Mouse (Mus musculus) urinary bladder, postnatal 14 days (tissue): Measurements from ENCODE around the gene Mcm7.
A peak's percentile ranks its signal among the peaks of the same experiment; 100 is the strongest.
"Not testable (repeated sequence)": the region's sequence is repeated elsewhere in the genome, so short reads cannot be mapped to it uniquely, and the experiment has no call there.

Experiments used
- DNase-seq: peaks from one replicate; pipeline ENCODE4 v3.0.0; 2021; ENCODE audit warnings: low spot score

The Mcm7 gene

GRCm38 (mm10) chr5:138171695-138172491, at the start of gene Mcm7, which contains the start of gene Ap4m1:
Mcm7 (minus strand) TSS chr5:138172422.
Ap4m1 (plus strand) TSS chr5:138172002.
- peak; percentile 98 for DNase-seq

GRCm38 (mm10) chr5:138219864-138220263, 47.6 kb upstream of the Mcm7 start:
- DNase-seq, result no peak

GRCm38 (mm10) chr5:138216632-138217031, 44.4 kb upstream of the Mcm7 start:
- not testable (repeated sequence) for DNase-seq

- DNase-seq, result no peak
These were observed 35.7 kb upstream of the Mcm7 start for GRCm38 (mm10) chr5:138207873-138208272.

GRCm38 (mm10) chr5:138207253-138207652, 35.0 kb upstream of the Mcm7 start:
- DNase-seq, result no peak

DNA sequence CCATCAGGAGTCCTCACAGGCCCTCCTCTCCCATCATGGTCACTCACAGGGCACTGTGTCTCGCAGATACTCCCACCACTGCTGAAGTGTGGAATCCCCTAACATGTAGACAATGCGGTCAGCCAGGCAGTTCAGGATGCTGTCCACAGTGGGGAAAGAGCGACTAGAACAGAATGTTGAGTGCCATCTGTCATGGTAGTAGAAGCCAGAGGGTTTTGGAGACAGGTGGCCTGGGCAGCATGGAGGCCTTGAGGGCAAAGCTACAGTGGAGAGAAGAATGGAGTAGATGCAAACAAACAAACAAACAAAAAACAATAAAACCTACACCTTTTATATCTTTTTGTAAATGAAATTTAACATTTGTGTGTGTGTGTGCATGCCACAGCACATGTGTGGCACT, 29.9 kb upstream of the Mcm7 start:
- no peak for DNase-seq

GRCm38 (mm10) chr5:138199576-138199975, 27.4 kb upstream of the Mcm7 start:
- no peak for DNase-seq

DNA sequence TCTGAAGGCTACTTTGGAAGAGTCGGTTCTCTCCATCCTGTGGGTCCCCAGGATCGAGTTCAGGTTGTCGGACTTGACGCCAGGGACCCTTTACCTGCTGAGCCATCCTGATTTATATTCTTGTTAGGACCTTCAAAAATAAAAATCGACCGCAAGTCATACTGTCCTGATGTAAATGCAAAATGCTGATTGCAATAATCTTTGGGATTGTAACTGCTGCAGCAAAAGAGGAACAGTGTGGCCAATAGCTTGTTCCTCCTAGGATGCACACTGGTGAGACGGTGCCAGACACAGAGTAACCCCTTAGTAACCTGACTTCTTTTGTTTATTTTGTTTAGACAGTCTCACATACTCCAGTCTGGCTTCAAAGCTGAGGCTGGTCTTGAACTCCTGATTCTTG, 23.2 kb upstream of the Mcm7 start:
- DNase-seq, result no peak

DNA sequence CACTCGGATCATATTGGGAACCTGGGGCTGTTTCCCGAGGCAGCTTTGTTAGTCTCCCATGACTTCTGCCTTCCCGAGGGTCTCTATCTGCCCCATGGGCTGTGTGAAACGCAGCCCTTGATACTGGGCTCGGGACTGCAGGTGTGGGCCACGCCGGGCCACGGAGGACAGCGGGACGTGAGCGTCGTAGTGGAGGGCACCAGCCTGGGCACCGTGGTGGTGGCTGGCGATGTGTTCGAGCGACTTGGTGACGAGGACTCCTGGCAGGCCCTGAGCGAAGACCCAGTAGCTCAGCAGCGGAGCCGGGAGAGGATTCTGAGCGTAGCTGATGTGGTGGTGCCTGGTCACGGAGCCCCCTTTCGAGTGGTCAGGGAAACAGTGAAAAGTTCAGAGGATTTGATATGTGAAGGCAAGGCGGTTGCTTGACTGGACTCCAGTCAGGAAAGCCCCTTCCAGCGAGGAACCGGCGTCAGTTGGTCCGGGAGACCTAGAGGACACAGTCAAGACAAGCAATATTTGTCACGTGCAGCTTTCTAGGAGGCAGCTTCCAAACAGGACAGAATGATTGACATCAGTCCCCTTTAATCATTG, 22.6 kb upstream of the Mcm7 start:
- peak; percentile 24 for DNase-seq

DNA sequence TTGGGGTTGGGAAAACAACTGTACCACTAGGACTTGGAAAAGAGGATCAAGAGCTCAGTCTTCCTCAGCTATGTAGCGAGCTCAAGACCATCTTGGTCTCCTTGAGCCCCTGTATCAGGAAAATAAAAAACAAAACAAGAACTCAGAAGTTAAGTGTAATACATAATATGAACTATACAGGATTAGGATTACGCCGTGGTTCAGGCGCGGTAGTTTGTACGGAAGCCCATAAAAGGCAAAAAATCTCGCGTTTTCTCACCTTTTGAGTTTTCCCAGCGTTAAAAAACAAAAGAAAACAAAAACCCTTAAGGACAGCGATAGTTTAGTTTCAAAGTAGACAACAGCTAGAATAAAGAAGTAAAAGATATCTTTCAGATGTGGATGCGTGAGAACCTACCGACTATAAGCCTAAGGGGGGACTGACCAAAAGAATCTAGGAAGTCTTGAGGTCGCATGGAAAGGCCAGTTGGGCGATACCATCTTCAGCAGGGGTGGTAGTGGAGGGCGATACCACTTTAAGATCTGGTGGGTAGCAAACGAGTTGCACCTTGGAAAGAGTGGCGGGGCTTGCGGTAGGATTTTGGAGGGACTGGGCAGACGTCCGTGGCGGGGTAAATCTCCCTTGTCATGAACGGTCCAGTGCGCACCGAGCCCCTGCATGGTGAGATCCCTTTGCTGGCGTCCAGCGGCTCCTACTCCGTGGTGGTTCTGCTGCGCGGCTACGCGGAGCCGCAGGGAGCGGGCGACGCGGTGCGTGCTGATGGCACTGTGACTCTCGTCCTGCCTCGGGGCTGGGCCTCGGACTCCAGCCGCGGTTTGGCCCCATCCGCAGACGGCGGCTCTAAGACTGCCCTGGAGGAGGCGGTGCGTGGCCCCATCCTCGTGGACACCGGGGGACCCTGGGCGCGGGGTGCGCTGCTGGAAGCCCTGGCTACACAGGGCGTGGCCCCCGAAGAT, 21.8 kb upstream of the Mcm7 start, which contains the start of gene Mblac1:
TSS of gene Mblac1 (plus strand) at position 544 of the 957 bp plus-strand sequence.
- DNase-seq, result peak; percentile 84

GRCm38 (mm10) chr5:138187661-138188306, 15.6 kb upstream of the Mcm7 start:
- peak; percentile 67 for DNase-seq

DNA sequence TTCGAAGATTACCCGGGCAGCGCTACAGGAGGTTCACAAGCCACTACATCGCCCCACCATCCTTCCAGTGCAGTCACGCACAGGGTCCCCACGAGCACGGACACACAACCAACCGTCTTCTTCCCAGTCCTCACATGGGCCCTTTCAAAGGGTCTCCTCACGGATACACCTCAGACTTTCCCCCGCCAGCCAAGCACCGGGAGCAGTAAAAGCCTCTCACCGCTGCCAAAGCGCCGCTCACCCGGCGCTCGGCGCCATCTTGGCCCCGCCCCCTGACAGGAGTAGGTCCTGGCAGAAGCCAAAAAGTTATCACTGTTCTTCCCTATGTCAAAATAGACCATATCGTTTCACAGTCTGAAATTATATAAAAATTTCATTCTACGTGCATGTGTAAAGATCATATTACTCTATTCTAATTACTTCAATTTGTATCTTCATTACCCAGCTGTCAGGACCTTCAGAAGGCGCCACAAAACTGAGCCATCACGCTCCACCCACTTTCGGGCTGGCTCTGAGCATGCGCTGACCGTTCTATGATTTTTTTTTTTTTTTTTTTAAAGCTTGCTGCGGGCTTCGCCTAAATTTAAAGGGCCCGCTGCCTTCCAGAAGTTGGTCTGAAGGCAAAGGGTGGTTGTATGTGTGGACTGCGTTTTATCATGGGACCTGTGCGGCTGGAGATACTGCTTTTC, 14.9 kb upstream of the Mcm7 start, which contains the start of the genes Taf6 and Cnpy4:
TSS of gene Taf6 (minus strand) at position 502 of the 689 bp plus-strand sequence.
TSS of gene Cnpy4 (plus strand) at position 536 of the 689 bp plus-strand sequence.
- DNase-seq, result peak; percentile 83

GRCm38 (mm10) chr5:138173217-138173616, 995 bp upstream of the Mcm7 start:
- DNase-seq, result no peak

GRCm38 (mm10) chr5:138170936-138171561, 1.2 kb downstream of the Mcm7 start:
- peak; percentile 97 for DNase-seq

- no peak for DNase-seq
These were observed 6.6 kb downstream of the Mcm7 start for GRCm38 (mm10) chr5:138165594-138165993.

DNA sequence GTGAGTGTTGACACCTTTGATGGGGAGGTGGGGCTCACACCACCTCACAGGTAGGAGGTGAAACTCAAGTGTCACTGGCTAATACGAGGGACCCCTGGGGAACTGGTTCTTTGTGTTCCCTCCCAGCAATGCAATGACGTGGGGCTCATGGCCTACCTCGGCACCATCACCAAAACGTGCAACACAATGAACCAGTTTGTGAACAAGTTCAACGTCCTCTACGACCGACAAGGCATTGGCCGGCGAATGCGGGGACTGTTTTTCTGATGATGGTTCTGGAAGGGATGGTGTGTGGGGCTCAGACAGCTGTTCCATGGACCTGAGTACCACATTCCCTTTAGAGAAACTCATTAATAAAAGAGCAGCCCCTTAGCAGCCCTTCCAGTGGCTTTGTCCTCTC, 8.6 kb downstream of the Mcm7 start:
- DNase-seq, result no peak

- no peak for DNase-seq
These were observed 9.2 kb downstream of the Mcm7 start for GRCm38 (mm10) chr5:138163046-138163445.

DNA sequence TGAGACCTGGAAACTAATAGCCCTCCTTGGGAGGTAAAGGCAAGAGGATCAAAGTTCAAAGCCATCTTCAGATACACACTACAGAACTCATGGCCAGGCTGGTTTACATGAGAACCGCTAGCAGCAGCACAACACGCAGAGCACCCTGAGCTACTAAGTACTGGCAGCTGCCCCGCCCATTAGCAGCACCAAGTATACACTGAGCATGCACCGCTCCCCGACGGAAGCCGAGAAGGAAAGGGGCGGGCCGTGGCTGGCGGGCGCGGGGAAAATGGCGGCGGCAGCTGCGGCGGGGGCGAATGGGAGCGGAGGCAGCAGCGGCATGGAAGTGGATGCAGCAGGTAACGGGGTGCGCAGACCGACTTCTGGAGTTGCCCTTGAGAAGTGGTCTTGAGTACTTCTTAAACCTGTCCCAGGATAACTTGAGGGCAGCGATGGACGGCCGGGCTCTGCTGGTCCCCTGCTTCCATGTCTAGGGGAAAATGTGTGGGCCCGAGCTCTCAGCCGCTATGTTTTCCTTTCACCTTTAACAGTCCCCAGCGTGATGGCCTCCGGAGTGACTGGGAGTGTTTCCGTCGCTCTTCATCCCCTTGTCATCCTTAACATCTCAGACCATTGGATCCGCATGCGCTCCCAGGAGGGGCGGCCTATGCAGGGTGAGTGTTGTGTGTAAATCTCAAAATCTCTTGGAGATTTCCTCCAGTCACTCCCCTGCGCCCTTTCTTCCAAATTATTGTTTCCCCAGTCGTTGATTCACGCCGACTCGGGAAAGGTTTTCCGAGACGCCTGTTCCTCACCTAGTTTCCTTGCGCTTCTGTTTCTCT, 11.2 kb downstream of the Mcm7 start, which contains the start of gene Cops6:
TSS of gene Cops6 (plus strand) at position 230 of the 824 bp plus-strand sequence.
- peak; percentile 94 for DNase-seq

DNA sequence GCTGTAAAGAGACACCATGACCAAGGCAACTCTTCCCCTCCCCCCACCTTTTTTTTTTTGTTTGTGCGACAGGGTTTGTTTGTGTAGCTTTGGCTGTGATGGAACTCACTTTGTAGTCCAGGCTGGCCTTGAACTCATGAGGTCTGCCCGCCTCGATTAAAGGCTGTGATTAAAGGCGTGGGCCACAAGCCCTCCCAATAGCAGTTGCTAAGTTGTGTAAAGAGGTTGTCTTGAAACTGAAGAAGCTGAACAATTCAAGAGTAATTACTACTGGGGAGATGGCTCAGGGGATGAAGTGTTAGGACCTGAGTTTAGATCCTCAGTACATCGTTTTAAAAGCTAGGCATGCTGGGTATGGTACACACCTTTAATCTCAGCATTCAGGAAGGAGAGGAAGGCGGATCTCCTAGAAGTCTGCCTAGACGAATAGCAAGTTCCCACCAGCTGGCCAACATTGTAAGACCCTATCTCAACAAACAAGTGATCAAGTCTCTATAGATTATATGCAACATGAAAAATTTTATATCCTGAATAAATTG, 11.9 kb downstream of the Mcm7 start:
- DNase-seq, result no peak
